Mouse (Mus musculus) liver, embryonic 13.5 days (tissue): ENCODE data around the gene Arhgap20. TPM values are rescaled to one million over a fixed set of nuclear protein-coding genes. Genes with fewer than 3 reads are reported as not detected.

Experiments
- ATAC-seq: fragments of 200-750 bp; cut with Nextera tagmentation; 2 replicates; pipeline ENCODE4 v1.8.0; 2017; ENCODE audit warnings: low read depth, mild to moderate bottlenecking, moderate number of reproducible peaks, moderate library complexity
- DNase-seq: peaks from one replicate; pipeline ENCODE4 v3.0.0; 2022
- H3K27ac ChIP-seq: fragments of 300-500 bp; sonication (generic); 2 replicates; pipeline ENCODE4 v1.5.1; 2015; ENCODE audit warnings: moderate library complexity, mild to moderate bottlenecking, inconsistent platforms
- H3K27me3 ChIP-seq: fragments of 300-500 bp; sonication (generic); 2 replicates; pipeline ENCODE4 v1.6.1; 2015; ENCODE audit warnings: mild to moderate bottlenecking, inconsistent platforms
- H3K36me3 ChIP-seq: fragments of 300-500 bp; sonication (generic); 2 replicates; pipeline ENCODE4 v1.6.1; 2015; ENCODE audit warnings: mild to moderate bottlenecking, inconsistent platforms
- H3K4me1 ChIP-seq: fragments of 300-500 bp; sonication (generic); replicated peaks from 2 replicates; pipeline ENCODE4 v1.6.1; 2015; ENCODE audit warnings: inconsistent platforms
- H3K4me2 ChIP-seq: fragments of 300-500 bp; sonication (generic); 2 replicates; pipeline ENCODE4 v1.6.1; 2015; ENCODE audit warnings: inconsistent platforms, mild to moderate bottlenecking, moderate library complexity
- H3K4me3 ChIP-seq: fragments of 300-500 bp; sonication (generic); replicated peaks from 2 replicates; pipeline ENCODE4 v1.5.1; 2015; ENCODE audit warnings: mild to moderate bottlenecking, inconsistent platforms
- H3K9ac ChIP-seq: fragments of 300-500 bp; sonication (generic); 2 replicates; pipeline ENCODE4 v1.6.1; 2015; ENCODE audit warnings: mild to moderate bottlenecking, inconsistent platforms
- H3K9me3 ChIP-seq: fragments of 300-500 bp; sonication (generic); replicated peaks from 2 replicates; pipeline ENCODE4 v1.6.1; 2016; ENCODE audit warnings: inconsistent platforms
- WGBS: fragments of 180-500 bp; shearing (Covaris S2); methylation state at CpG from one replicate; pipeline ENCODE4 v1.1.7; 2015; ENCODE audit not compliant: insufficient replicate concordance; 5-methylcytosine and 5-hydroxymethylcytosine counted together
- polyA plus RNA-seq: library from polyadenylated mRNA; unstranded; fragments of >200 nt; fragmentation: Nextera tagmentation; extraction: Ambion mirVana; gene quantifications from 2 replicates; pipeline ENCODE4 v1.2.1, GENCODE M21; 2015

Arhgap20 gene
- polyA plus RNA-seq, 1 experiment from 2014 or later = 0.12 TPM

- no peaks in the 10 kb centered on the region for H3K9me3 ChIP-seq
- ATAC-seq (no peak), DNase-seq (no peak)
- H3K27ac ChIP-seq = no peak overlapping the region
- H3K4me1 ChIP-seq = no peaks in the 10 kb centered on the region
- H3K27me3 ChIP-seq = no peaks in the 10 kb centered on the region
- no peak overlapping the region for H3K4me3 ChIP-seq
- H3K9ac ChIP-seq = no peak overlapping the region
- 50% methylated on average over 9 of the region's 9 CpGs for WGBS
- H3K36me3 ChIP-seq = no peaks in the 10 kb centered on the region
- no peak overlapping the region for H3K4me2 ChIP-seq
These were observed 34.0 kb downstream of the Arhgap20 start for GRCm38 (mm10) chr9:51799156-51799555.

GRCm38 (mm10) chr9:51807272-51807671 is 42.1 kb downstream of the Arhgap20 start:
- H3K36me3 ChIP-seq = no peaks in the 10 kb centered on the region
- DNase-seq = no peak
- no peaks in the 10 kb centered on the region for H3K27me3 ChIP-seq
- H3K9me3 ChIP-seq = no peaks in the 10 kb centered on the region
- no peak for ATAC-seq
- no peak overlapping the region for H3K4me2 ChIP-seq
- H3K9ac ChIP-seq = no peak overlapping the region
- H3K4me1 ChIP-seq = no peaks in the 10 kb centered on the region
- no peak overlapping the region for H3K27ac ChIP-seq
- 72% methylated on average over 3 of the region's 3 CpGs for WGBS
- H3K4me3 ChIP-seq = no peak overlapping the region

- Histone ChIP-seq H3K4me1 (no peaks in the 10 kb centered on the region), H3K36me3 (no peaks in the 10 kb centered on the region), H3K4me2 (no peak overlapping the region), H3K27ac (no peak overlapping the region), H3K27me3 (no peaks in the 10 kb centered on the region), H3K9ac (no peak overlapping the region), H3K9me3 (no peaks in the 10 kb centered on the region), H3K4me3 (no peak overlapping the region)
- no peak for ATAC-seq
- no peak for DNase-seq
- WGBS = 38% methylated on average over 1 of the region's 1 CpGs
These were observed 47.8 kb downstream of the Arhgap20 start for GRCm38 (mm10) chr9:51812931-51813330.

- 72% methylated on average over 7 of the region's 7 CpGs for WGBS
- H3K36me3 ChIP-seq = no peaks in the 10 kb centered on the region
- H3K27me3 ChIP-seq = no peaks in the 10 kb centered on the region
- H3K9ac ChIP-seq = no peak overlapping the region
- DNase-seq (no peak), ATAC-seq (no peak)
- H3K4me1 ChIP-seq = no peaks in the 10 kb centered on the region
- no peak overlapping the region for H3K27ac ChIP-seq
- no peak overlapping the region for H3K4me3 ChIP-seq
- H3K9me3 ChIP-seq = no peaks in the 10 kb centered on the region
- H3K4me2 ChIP-seq = no peak overlapping the region
These were observed 59.4 kb downstream of the Arhgap20 start for GRCm38 (mm10) chr9:51824516-51824915.

GRCm38 (mm10) chr9:51831596-51831995 is 66.5 kb downstream of the Arhgap20 start:
- no peak overlapping the region for H3K4me2 ChIP-seq
- no peak for ATAC-seq
- H3K27me3 ChIP-seq = no peaks in the 10 kb centered on the region
- H3K27ac ChIP-seq = no peak overlapping the region
- no peaks in the 10 kb centered on the region for H3K36me3 ChIP-seq
- no peaks in the 10 kb centered on the region for H3K9me3 ChIP-seq
- H3K4me1 ChIP-seq = no peaks in the 10 kb centered on the region
- DNase-seq = no peak
- no peak overlapping the region for H3K4me3 ChIP-seq
- WGBS = 67% methylated on average over 11 of the region's 11 CpGs
- no peak overlapping the region for H3K9ac ChIP-seq

- DNase-seq = no peak
- Histone ChIP-seq H3K4me2 (no peak overlapping the region), H3K9me3 (no peaks in the 10 kb centered on the region)
These were observed 67.2 kb downstream of the Arhgap20 start for GRCm38 (mm10) chr9:51832368-51832767.

GRCm38 (mm10) chr9:51837716-51838115 is 72.6 kb downstream of the Arhgap20 start:
- no peak overlapping the region for H3K4me2 ChIP-seq
- no peak overlapping the region for H3K27ac ChIP-seq
- 66% methylated on average over 7 of the region's 7 CpGs for WGBS
- H3K27me3 ChIP-seq = no peaks in the 10 kb centered on the region
- H3K9me3 ChIP-seq = no peaks in the 10 kb centered on the region
- no peaks in the 10 kb centered on the region for H3K4me1 ChIP-seq
- H3K4me3 ChIP-seq = no peak overlapping the region
- DNase-seq = no peak
- no peak for ATAC-seq
- no peak overlapping the region for H3K9ac ChIP-seq
- H3K36me3 ChIP-seq = no peaks in the 10 kb centered on the region

More at GRCm38 (mm10) chr9:51832368-51832767, 67.2 kb downstream of the Arhgap20 start:
- Histone ChIP-seq H3K36me3 (no peaks in the 10 kb centered on the region), H3K4me3 (no peak overlapping the region), H3K9ac (no peak overlapping the region), H3K4me1 (no peaks in the 10 kb centered on the region), H3K27me3 (no peaks in the 10 kb centered on the region), H3K27ac (no peak overlapping the region)
- 64% methylated on average over 5 of the region's 5 CpGs for WGBS
- no peak for ATAC-seq

GRCm38 (mm10) chr9:51843216-51843615 is 78.1 kb downstream of the Arhgap20 start:
- 45% methylated on average over 4 of the region's 4 CpGs for WGBS
- no peak overlapping the region for H3K4me3 ChIP-seq
- H3K9me3 ChIP-seq = no peaks in the 10 kb centered on the region
- H3K4me1 ChIP-seq = no peaks in the 10 kb centered on the region
- ATAC-seq = no peak
- no peaks in the 10 kb centered on the region for H3K36me3 ChIP-seq
- DNase-seq = no peak
- H3K27me3 ChIP-seq = no peaks in the 10 kb centered on the region
- H3K9ac ChIP-seq = no peak overlapping the region
- H3K27ac ChIP-seq = no peak overlapping the region
- no peak overlapping the region for H3K4me2 ChIP-seq

GRCm38 (mm10) chr9:51845796-51846195 is 80.7 kb downstream of the Arhgap20 start:
- WGBS = 74% methylated on average over 10 of the region's 10 CpGs
- no peaks in the 10 kb centered on the region for H3K9me3 ChIP-seq
- no peak overlapping the region for H3K4me3 ChIP-seq
- DNase-seq (no peak), ATAC-seq (no peak)
- no peak overlapping the region for H3K4me2 ChIP-seq
- no peak overlapping the region for H3K9ac ChIP-seq
- no peak overlapping the region for H3K27ac ChIP-seq
- H3K36me3 ChIP-seq = no peaks in the 10 kb centered on the region
- no peaks in the 10 kb centered on the region for H3K4me1 ChIP-seq
- H3K27me3 ChIP-seq = no peaks in the 10 kb centered on the region

GRCm38 (mm10) chr9:51853772-51854171 is 88.6 kb downstream of the Arhgap20 start:
- no peaks in the 10 kb centered on the region for H3K27me3 ChIP-seq
- DNase-seq (no peak), ATAC-seq (no peak)
- no peak overlapping the region for H3K27ac ChIP-seq
- no peaks in the 10 kb centered on the region for H3K4me1 ChIP-seq
- H3K4me2 ChIP-seq = no peak overlapping the region
- no peaks in the 10 kb centered on the region for H3K36me3 ChIP-seq
- no peak overlapping the region for H3K4me3 ChIP-seq
- H3K9me3 ChIP-seq = no peaks in the 10 kb centered on the region
- 62% methylated on average over 5 of the region's 5 CpGs for WGBS
- H3K9ac ChIP-seq = no peak overlapping the region

- no peak overlapping the region for H3K4me2 ChIP-seq
- no peaks in the 10 kb centered on the region for H3K36me3 ChIP-seq
- DNase-seq = no peak
- no peak overlapping the region for H3K27ac ChIP-seq
- no peaks in the 10 kb centered on the region for H3K4me1 ChIP-seq
- 76% methylated on average over 3 of the region's 3 CpGs for WGBS
- H3K4me3 ChIP-seq = no peak overlapping the region
- H3K9ac ChIP-seq = no peak overlapping the region
- no peaks in the 10 kb centered on the region for H3K27me3 ChIP-seq
- H3K9me3 ChIP-seq = no peaks in the 10 kb centered on the region
- no peak for ATAC-seq
These were observed 99.1 kb downstream of the Arhgap20 start for GRCm38 (mm10) chr9:51864273-51864672.

GRCm38 (mm10) chr9:51866634-51867033 is 101.5 kb downstream of the Arhgap20 start:
- ATAC-seq (no peak), DNase-seq (no peak)
- H3K27me3 ChIP-seq = no peaks in the 10 kb centered on the region
- no peak overlapping the region for H3K9ac ChIP-seq
- H3K9me3 ChIP-seq = no peaks in the 10 kb centered on the region
- no peaks in the 10 kb centered on the region for H3K36me3 ChIP-seq
- H3K4me2 ChIP-seq = no peak overlapping the region
- H3K4me3 ChIP-seq = no peak overlapping the region
- no peaks in the 10 kb centered on the region for H3K4me1 ChIP-seq
- whole genome bisulfite sequencing = 35% methylated on average over 4 of the region's 4 CpGs
- no peak overlapping the region for H3K27ac ChIP-seq
